18 mouse cellular contexts compared by ENCODE assay signal in the genomic region with DNA sequence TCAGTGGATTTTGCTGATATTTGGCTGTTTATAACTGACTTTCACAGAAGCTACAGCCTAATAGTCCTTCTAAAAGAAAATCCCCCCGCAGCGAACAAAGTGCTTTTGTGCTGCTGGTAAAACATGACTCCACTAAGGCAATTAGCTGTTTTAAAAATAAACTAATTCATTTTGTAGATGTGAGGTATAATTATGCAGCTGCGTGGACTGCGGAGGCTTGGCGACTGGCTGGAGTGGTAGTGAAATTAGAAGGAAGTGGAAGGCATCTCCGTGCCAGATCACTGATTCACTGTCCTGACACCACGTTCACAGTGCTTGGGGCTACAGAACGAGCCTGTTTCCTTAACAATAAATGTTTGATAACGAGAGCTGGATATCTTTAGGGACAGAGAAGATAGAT.
DNase-seq lines count a peak whose midpoint lies in the region; ATAC-seq and TF ChIP-seq lines count a peak whose summit lies in the region.
"Had no signal": no experiment of that assay in that cellular context is flagged by ENCODE, and none has a peak within 500 bp of the region (broad histone marks: within the 10 kb centered on the region; RNA-seq: fewer than 3 reads in every experiment).

No protein-coding gene starts in this region.

- ATAC-seq in frontal cortex, adult (ENCODE audit: low TSS enrichment) = peak; percentile 38; the same call in 1 of the 2 replicates
- ATAC-seq: CD4-positive, CD25-positive, alpha-beta regulatory T cell, adult 4 months; midbrain, embryonic 15.5 days had no signal

- no peak for TF ChIP-seq POLR2A in brain, embryonic 14.5 days (IDR thresholded peaks at IDR 0.05; ENCODE audit: borderline replicate concordance, extremely low read depth, insufficient read depth, insufficient read length, poor library complexity, severe bottlenecking)

- no peak for TF ChIP-seq CTCF in brain, embryonic 14.5 days (IDR thresholded peaks at IDR 0.05; ENCODE audit: borderline replicate concordance, extremely low read depth, insufficient read depth, insufficient read length)

- DNase-seq in frontal cortex, postnatal 25 days (ENCODE audit: low spot score in 2 of 2) = no peak
- DNase-seq in left cerebral cortex, adult 9 months (ENCODE audit: low spot score in 2 of 2) = peak; percentile 7 to 40
- DNase-seq in left cerebral cortex, adult 18-20 months (ENCODE audit: low spot score in 2 of 2) = no peak
- DNase-seq in MN1 (ENCODE audit: low spot score) = peak; percentile 24
- DNase-seq in brain, embryonic 14.5 days (ENCODE audit: low read depth) = peak; percentile 43
- no peak for DNase-seq in heart, adult 11 months
- no peak for DNase-seq in embryo, embryonic 9.5 days (ENCODE audit: extremely low spot score)
- DNase-seq: adrenal gland, postnatal 25 days; cerebellum, adult 2 months; cerebellum, postnatal 14 days; heart, postnatal 14 days; kidney, adult 11 months; kidney, postnatal 25 days; lung, embryonic 14.5 days; lung, postnatal 14 days had no signal

Comparison
In these comparisons a context has a peak if more than half of its experiments do, and no peak if none do; other contexts are left out.
1. DNase-seq: peak in left cerebral cortex, adult 9 months (2 of 2), MN1 (single experiment) and brain, embryonic 14.5 days (single experiment); none in frontal cortex, postnatal 25 days (0 of 2), left cerebral cortex, adult 18-20 months (0 of 2), heart, adult 11 months (single experiment) and embryo, embryonic 9.5 days (single experiment).